Mouse (Mus musculus): Measurements from ENCODE around the gene Glyr1. TPM values are rescaled to one million over a fixed set of nuclear protein-coding genes. Genes with fewer than 3 reads are reported as not detected.
A peak's percentile ranks its signal among the peaks of the same experiment; 100 is the strongest.

Gene Glyr1
- total RNA-seq (2021): 10 to 100 TPM; 43.8 to 46.0 TPM

- intact Hi-C loops (cut with DNase I): loop anchor here (5.0 kb wide), 2 partner anchors 147 to 163 kb away; partner anchors contain the start of gene Mgrn1
Measured at GRCm38 (mm10) chr16:5049774-5050234, at the start of gene Glyr1, which contains the start of gene Ubn1. TSS of gene Glyr1 (minus strand) at chr16:5049863. TSS of gene Ubn1 (plus strand) at chr16:5050057.

DNA sequence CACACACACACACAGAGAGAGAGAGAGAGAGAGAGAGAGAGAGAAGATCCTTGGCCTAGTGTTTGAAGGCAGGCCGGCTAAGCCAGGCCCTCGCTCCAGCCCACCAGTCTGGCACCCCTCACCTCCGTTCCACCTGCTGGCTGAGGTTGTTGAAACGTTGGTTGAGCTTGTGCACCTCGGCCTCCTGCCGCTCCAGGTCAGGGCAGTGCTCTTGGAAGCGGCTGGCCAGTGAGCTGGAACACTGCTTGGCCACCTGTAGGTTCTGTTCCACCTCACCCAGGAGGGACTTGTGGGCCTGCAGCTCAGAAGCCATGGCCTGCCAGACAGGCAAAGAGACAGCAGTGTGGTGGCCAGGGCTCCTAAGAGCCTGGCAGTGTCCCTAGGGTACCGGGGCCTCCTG is 46.8 kb upstream of the Glyr1 start:
- intact Hi-C loops (cut with DNase I): no loop called here
- DNase-seq: no peak

More at GRCm38 (mm10) chr16:5049774-5050234, at the start of gene Glyr1, which contains the start of gene Ubn1:
- DNase-seq: peak; percentile 97 to 98

DNA sequence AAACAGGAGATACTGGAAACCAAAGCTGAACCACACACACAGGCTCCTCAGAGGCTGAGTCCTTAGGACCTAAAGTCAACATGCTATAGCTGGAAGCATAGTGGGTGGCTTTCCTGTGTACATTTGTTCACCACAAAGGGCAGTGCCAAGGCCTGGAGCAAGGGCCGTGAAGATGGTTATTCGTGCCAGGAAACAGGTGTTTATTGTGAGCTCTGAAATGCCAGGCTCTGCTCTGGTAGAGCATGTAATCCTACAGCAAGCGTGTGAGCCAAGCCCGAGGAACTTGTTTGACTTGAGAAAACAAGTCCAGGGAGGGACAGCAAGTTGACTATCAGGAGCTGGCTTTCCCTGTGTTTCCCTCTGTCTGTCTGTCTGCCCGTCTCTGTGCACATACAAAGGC is 43.6 kb upstream of the Glyr1 start:
- DNase-seq: no peak
- intact Hi-C loops (cut with DNase I): no loop called here

DNA sequence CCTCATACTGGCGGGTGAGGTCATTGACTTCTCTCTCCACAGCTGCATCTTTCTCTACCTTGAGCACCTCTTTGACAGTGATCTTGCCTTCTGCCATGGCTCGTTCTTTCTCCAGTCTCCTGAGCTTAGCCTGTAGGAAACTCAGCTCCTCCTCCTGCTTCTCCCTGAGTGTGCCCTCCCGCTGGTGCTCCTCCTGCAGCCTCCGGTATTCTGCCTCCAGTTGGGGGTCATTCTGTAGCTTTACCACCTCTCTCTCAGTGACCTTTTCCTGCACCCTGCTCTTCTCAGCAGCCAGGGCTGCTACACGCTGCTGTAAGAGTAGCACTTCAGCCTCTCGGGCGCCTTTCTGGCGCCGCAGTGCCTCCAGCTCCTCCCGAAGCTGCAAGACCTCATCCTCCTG is 39.4 kb upstream of the Glyr1 start:
- intact Hi-C loops (cut with DNase I): no loop called here
- DNase-seq: no peak

- intact Hi-C loops (cut with DNase I): no loop called here
- no peak for DNase-seq
Measured at GRCm38 (mm10) chr16:5086179-5086578, 36.5 kb upstream of the Glyr1 start.

DNA sequence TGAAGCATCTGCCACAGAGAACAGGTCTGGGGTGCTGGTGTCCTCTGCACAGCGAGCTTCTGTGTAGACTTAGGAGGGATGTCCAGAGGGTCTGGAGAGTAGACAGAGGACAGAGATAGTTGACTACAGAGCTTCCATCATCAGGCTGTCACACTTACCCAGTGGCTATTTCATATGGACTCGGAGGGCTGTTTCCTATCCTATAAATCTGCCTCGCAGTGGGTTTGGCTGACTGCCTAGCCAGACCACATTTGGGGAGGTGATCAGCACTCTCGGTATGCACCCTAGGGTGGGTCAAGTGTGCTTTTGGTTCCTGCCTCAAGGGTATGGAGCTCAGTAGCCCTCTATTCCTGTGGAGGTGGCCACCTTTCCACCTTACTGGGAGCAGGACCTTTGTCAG is 35.5 kb upstream of the Glyr1 start:
- no peak for DNase-seq
- intact Hi-C loops (cut with DNase I): no loop called here

DNA sequence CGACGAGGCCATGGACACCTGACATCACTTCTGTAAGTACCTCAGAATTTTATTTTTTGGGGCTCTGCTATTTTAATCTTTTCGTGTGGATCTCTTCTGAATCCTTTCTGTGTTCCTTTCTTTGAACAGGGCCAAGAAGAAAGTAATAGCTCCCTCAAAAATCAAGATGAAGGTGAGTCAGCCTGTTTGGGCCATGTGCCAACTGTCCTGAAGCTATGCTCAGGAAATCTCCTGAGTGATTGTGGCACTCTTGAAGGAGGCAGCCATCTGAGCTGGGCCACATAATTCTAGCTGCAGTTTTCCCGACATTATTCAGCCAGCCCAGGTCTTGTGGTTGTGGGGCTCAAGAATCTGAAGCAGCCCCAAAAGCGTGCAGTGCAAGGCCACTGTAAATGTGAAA is 24.7 kb upstream of the Glyr1 start:
- no peak for DNase-seq
- intact Hi-C loops (cut with DNase I): no loop called here

DNA sequence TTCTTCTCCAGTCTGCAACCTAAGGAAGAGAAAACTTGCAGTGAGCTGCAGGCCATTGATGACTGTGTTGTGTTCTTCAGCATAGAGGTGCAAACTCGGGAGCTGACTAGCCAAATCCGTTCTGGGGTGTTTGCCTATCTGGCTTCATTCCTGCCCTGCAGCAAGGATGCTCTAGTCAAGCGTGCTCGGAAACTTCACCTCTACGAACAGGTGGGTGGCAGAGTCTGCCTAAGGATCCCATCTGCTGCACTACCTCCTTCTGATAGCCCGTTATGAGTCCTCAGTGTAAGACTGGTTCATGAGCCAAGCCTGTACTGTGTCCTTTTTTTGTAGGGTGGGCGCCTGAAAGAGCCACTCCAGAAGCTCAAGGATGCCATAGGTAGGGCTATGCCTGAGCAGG is 22.3 kb upstream of the Glyr1 start:
- DNase-seq: no peak
- intact Hi-C loops (cut with DNase I): no loop called here

DNA sequence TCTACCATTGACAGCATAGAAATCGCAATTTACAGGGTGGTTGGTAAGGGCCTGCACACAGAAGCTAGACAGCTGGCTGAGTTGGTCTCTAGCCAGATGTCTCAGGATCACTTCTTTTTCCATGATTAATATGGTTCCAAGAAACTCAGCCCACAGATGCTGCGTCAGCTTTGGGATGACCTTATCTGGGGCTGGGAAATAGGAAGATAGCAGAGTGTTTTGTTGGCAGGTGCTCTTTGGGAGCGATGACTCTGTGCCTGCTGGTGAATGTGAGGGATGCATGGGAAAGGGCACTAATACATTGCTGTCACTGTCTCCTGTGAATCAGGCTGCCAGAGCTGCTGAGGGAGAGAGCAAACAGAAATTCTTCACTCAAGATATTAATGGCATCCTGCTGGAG is 20.7 kb upstream of the Glyr1 start:
- peak; percentile 12 to 28 for DNase-seq
- intact Hi-C loops (cut with DNase I): no loop called here

DNA sequence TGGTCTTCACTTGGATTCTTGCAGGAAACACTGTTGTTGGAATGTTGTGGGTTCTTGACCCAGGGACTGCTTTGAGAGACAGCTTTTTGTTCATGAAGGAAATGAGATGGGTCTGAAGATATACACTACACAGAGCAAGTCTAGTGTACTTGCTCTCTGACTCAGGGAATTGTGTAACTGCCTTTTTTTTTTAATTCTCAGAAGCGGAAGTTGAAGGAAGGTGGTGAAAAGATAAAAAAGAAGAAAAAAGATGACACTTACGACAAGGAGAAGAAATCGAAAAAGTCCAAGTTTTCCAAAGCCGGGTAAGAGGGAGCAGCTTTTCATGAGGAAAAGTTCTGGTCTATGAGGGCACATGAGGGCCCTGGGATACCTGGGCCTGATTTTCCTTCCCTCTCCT is 13.8 kb upstream of the Glyr1 start:
- intact Hi-C loops (cut with DNase I): no loop called here
- no peak for DNase-seq

GRCm38 (mm10) chr16:5058114-5058513 is 8.5 kb upstream of the Glyr1 start:
- intact Hi-C loops (cut with DNase I): loop anchor here (5.0 kb wide), 1 partner anchor 89 kb away; the partner anchor contains the start of gene Sec14l5
- no peak for DNase-seq

DNA sequence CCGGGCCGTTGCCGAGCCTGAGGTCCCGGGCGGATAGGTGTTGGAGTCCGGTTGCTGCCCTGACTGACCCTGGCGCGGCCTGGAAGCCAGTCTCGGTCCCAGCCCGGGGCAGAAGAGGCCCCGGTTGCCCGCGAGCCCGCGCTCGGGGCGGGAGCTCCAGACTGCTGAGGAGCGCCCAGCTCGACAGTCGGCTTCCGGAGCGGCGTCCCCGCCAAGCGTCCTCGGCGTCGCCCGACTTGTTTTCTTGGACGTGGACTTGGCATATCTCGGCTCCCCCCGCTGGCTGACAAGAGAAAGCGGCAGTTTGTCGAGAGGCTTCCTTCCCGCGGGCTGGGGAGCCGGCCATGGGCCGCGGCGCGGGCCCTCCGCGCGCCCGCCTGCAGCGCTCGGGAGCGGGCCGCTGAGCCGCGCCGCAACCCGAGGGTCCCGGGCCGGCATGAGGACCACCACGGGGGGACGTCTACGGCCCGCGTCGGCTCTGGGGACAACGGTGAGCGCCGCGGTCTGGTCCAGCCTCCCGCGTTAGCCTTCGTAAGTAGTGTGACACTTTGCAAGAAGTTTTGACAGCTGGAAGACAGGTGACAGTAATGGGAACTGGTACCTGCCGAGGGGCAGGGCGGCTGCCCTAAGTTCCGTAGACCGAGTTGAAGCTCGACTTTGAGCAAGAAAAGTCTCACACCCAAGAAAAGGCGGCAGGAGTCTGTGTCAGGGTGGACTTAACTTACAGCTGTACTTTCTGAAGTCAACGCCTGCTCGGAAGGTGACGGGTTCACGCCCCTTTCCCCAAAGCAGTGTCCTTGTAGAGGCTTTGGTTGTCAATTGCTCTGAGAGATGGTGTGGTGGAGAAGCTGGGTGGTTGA is 818 bp upstream of the Glyr1 start:
- peak; percentile 77 to 88 for DNase-seq
- intact Hi-C loops (cut with DNase I): loop anchor here (5.0 kb wide), 1 partner anchor 147 kb away; no protein-coding TSS in a partner anchor

DNA sequence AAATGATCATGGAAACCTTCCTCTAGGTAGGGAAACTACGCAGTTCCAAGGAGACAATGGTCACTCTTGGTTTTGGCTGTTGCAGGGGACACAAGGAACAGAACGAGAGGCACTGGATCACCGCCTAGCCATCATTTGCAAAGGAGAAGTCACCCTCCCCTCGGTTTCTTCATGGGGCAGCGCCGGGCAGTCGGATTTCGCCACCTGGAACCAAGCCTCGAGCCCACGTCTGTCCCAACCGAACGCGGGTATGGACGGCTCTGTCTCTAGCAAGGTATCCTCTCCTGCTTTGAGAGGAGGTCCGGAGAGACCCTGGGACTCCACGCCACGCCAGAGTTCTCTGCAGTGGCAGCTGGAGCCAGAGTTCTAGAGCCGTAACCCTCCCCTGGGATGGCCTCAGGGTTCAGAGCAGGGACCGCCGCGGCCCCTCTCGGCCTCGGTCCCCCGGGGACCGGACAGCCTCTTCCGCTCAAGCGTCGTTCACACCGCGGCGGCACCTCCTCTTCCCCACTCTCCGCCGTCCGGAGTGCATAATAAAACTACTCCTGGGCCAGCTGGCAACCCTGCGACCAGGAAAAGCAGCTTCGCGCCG is 385 bp downstream of the Glyr1 start:
- no peak for DNase-seq
- intact Hi-C loops (cut with DNase I): loop anchor here (5.0 kb wide), 1 partner anchor 162 kb away; the partner anchor contains the start of gene Mgrn1

- intact Hi-C loops (cut with DNase I): loop anchor here (5.0 kb wide), 1 partner anchor 158 kb away; the partner anchor contains the start of gene Mgrn1
- no peak for DNase-seq
Measured at GRCm38 (mm10) chr16:5045322-5045721, 4.3 kb downstream of the Glyr1 start.

DNA sequence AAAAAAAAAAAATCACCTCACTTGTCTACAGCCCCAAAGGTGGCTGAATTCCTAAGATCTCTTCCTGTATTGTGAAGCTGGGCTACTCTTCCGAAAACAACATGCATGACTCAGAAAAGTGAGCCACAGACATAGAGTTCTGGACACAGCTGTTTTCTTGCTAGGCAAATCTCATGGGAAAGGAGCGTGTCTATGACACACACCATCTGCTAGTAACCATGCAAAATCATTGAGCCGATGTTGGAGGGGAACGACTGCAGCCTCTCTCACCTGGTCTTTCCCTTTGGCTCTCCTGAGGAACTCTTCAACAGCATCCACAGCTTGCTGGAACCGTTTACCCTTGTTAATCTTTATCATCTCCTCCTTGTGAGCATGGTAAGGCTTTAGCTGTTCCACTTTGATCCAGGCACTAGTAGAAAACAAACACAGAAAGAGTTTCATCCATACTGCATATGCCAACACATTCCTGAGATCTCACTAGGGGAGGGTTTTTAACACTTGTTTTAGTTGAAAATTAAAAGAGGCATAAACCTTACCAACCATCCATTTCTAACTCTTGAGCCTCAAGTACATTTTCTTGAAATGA is 12.9 kb downstream of the Glyr1 start:
- intact Hi-C loops (cut with DNase I): no loop called here
- DNase-seq: peak; percentile 24 to 37

DNA sequence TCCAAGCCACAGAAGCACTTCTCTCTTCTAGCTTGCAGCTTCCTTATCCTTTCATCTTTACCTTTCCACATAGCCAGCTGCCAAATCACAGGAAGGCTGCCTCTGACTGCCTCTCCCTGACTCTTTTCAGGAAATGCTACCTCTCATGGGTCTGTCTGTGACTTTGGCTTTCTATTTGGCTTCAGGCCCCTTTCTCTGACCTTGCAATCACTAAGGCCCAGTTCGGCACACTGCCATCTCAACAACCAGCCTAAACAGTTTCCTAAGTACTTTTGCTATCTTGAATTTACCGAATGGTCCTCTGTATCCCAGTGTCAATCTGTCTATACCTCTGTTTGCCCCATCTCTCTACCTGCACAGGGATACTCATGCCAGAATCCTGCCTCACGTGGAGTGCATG is 14.1 kb downstream of the Glyr1 start:
- no peak for DNase-seq
- intact Hi-C loops (cut with DNase I): no loop called here

GRCm38 (mm10) chr16:5029847-5030246 is 19.8 kb downstream of the Glyr1 start:
- no peak for DNase-seq
- intact Hi-C loops (cut with DNase I): no loop called here

DNA sequence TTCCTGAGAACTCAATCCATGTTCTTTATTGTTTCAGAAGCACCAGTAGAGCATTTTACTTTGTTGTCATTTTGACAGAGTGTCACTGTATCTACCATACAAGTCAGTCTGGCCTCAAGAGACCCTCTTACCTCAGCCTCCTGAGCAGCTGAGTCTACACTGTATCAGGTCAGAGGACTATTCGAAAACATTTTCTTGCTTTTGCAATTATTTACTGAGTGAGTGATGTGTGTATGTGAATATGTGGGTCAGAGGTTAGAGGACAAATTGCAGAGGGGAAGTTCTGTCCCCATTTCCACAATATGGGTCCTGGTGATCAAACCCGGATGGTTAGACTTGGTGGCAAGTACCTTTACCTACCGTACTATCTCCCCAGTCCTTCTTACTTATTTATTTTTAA is 25.6 kb downstream of the Glyr1 start:
- intact Hi-C loops (cut with DNase I): no loop called here
- DNase-seq: no peak

DNA sequence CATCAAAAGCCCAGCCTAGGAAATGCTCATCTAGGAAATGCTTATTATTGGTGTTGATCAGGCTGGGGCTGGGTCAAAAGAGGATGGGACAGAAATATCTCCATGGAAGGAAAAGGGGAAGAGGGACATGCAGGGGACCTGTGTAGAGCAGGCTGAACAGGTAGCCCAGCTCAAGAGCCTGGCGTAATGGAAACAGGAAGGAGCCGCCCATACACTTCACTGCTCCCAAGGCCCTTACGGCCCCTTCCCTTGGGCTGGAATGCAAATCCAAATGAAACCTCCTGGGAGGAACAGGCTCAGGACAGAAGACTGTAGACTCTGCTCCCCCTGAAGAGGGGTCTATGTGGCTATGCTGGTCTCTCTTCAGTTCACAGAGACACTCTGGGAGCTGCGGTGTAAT is 35.1 kb downstream of the Glyr1 start:
- intact Hi-C loops (cut with DNase I): loop anchor here (2.0 kb wide), 2 partner anchors 32 to 50 kb away; partner anchors contain the start of gene Anks3
- no peak for DNase-seq

- intact Hi-C loops (cut with DNase I): no loop called here
- peak; percentile 94 to 96 for DNase-seq
Measured at GRCm38 (mm10) chr16:5013054-5013838, 36.4 kb downstream of the Glyr1 start, which contains the start of gene Rogdi. TSS of gene Rogdi (minus strand) at chr16:5013553.

Data from heart, postnatal 36 days (tissue).